Mouse (Mus musculus): ENCODE measurements around the gene Lect2. TPM values are rescaled to one million over a fixed set of nuclear protein-coding genes. Genes with fewer than 3 reads are reported as not detected.

Lect2 gene
- not detected in 2 replicates for total RNA-seq (2017)

- no peak for ATAC-seq (replicated peaks; ENCODE audit: low read depth, poor library complexity, severe bottlenecking)
Measured at GRCm38 (mm10) chr13:56548401-56548800, at the start of gene Lect2. Gene Lect2, minus strand, starts transcription at chr13:56548502.

GRCm38 (mm10) chr13:56597296-56597695, 49.0 kb upstream of the Lect2 start:
- ATAC-seq (replicated peaks; ENCODE audit: low read depth, poor library complexity, severe bottlenecking), result no peak

- ATAC-seq (replicated peaks; ENCODE audit: low read depth, poor library complexity, severe bottlenecking), result no peak
Measured at GRCm38 (mm10) chr13:56595246-56595645, 46.9 kb upstream of the Lect2 start.

GRCm38 (mm10) chr13:56593961-56594391, 45.7 kb upstream of the Lect2 start:
- ATAC-seq (replicated peaks; ENCODE audit: low read depth, poor library complexity, severe bottlenecking), result no peak

- ATAC-seq (replicated peaks; ENCODE audit: low read depth, poor library complexity, severe bottlenecking), result peak; percentile 71
Measured at GRCm38 (mm10) chr13:56593196-56593595, 44.9 kb upstream of the Lect2 start.

- peak; percentile 46 for ATAC-seq (replicated peaks; ENCODE audit: low read depth, poor library complexity, severe bottlenecking)
Measured at GRCm38 (mm10) chr13:56591939-56592338, 43.6 kb upstream of the Lect2 start.

GRCm38 (mm10) chr13:56591191-56591590, 42.9 kb upstream of the Lect2 start:
- ATAC-seq (replicated peaks; ENCODE audit: low read depth, poor library complexity, severe bottlenecking), result no peak

- ATAC-seq (replicated peaks; ENCODE audit: low read depth, poor library complexity, severe bottlenecking), result no peak
Measured at GRCm38 (mm10) chr13:56590202-56590601, 41.9 kb upstream of the Lect2 start.

GRCm38 (mm10) chr13:56588454-56589117, 40.3 kb upstream of the Lect2 start:
- ATAC-seq (replicated peaks; ENCODE audit: low read depth, poor library complexity, severe bottlenecking), result no peak

- no peak for ATAC-seq (replicated peaks; ENCODE audit: low read depth, poor library complexity, severe bottlenecking)
Measured at GRCm38 (mm10) chr13:56586046-56586445, 37.7 kb upstream of the Lect2 start.

GRCm38 (mm10) chr13:56582720-56583119, 34.4 kb upstream of the Lect2 start:
- no peak for ATAC-seq (replicated peaks; ENCODE audit: low read depth, poor library complexity, severe bottlenecking)

GRCm38 (mm10) chr13:56581961-56582434, 33.7 kb upstream of the Lect2 start:
- ATAC-seq (replicated peaks; ENCODE audit: low read depth, poor library complexity, severe bottlenecking), result peak; percentile 60

- ATAC-seq (replicated peaks; ENCODE audit: low read depth, poor library complexity, severe bottlenecking), result no peak
Measured at GRCm38 (mm10) chr13:56581512-56581911, 33.2 kb upstream of the Lect2 start.

GRCm38 (mm10) chr13:56580450-56580849, 32.1 kb upstream of the Lect2 start:
- ATAC-seq (replicated peaks; ENCODE audit: low read depth, poor library complexity, severe bottlenecking), result no peak

- ATAC-seq (replicated peaks; ENCODE audit: low read depth, poor library complexity, severe bottlenecking), result no peak
Measured at GRCm38 (mm10) chr13:56578097-56578496, 29.8 kb upstream of the Lect2 start.

GRCm38 (mm10) chr13:56575701-56576321, 27.5 kb upstream of the Lect2 start:
- ATAC-seq (replicated peaks; ENCODE audit: low read depth, poor library complexity, severe bottlenecking), result peak; percentile 98

- no peak for ATAC-seq (replicated peaks; ENCODE audit: low read depth, poor library complexity, severe bottlenecking)
Measured at GRCm38 (mm10) chr13:56575074-56575473, 26.8 kb upstream of the Lect2 start.

GRCm38 (mm10) chr13:56571645-56572044, 23.3 kb upstream of the Lect2 start:
- ATAC-seq (replicated peaks; ENCODE audit: low read depth, poor library complexity, severe bottlenecking), result no peak

GRCm38 (mm10) chr13:56566336-56566735, 18.0 kb upstream of the Lect2 start:
- no peak for ATAC-seq (replicated peaks; ENCODE audit: low read depth, poor library complexity, severe bottlenecking)

- ATAC-seq (replicated peaks; ENCODE audit: low read depth, poor library complexity, severe bottlenecking), result no peak
Measured at GRCm38 (mm10) chr13:56563075-56563474, 14.8 kb upstream of the Lect2 start.

GRCm38 (mm10) chr13:56561129-56561528, 12.8 kb upstream of the Lect2 start:
- no peak for ATAC-seq (replicated peaks; ENCODE audit: low read depth, poor library complexity, severe bottlenecking)
